Mouse (Mus musculus): Measurements from ENCODE around the gene B9d2. TPM values are rescaled to one million over a fixed set of nuclear protein-coding genes. Genes with fewer than 3 reads are reported as not detected.

Gene B9d2
- total RNA-seq, 2 experiments from 2014 or later: 10.2 to 10.8 TPM

DNA sequence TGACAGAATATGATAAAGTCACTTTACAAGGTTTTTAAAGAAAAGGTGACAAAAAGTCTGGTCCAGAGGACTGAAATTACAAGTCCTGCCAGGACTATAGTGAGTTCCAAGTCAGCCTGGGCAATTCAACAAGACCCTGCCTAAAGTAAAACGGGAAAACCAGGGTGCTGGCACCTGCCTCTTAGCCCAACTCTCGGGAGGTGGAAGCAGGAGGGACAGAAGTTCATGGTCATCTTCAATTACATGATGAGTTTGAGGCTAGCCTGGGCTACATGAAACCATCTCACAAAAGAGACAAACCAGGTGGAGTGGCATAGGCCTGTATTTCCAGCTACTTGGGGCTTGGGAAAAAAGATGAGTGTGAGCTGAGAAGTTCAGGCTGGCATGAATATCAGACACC is 8.9 kb upstream of the B9d2 start:
- intact Hi-C loops (cut with DNase I): no loop called here
- no peak for DNase-seq

DNA sequence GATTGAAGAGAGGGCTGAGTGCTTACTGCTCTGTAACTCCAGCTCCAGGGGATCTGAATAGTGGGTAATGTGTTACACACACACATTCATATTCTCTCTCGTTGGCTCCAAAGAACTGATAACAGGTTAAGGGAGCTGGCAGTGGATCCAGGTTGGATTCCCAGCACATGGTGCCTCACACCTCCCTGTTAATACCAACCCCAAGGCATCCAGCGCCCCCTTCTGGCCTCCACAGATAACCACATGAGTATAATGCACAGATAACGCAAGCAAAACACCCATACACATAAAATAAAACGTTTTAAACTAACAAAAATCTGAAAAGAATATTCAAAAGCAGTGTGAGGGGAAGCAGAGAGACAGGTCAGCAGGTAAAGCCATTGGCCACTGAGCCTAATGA is 8.1 kb upstream of the B9d2 start:
- no peak for DNase-seq
- intact Hi-C loops (cut with DNase I): no loop called here

DNA sequence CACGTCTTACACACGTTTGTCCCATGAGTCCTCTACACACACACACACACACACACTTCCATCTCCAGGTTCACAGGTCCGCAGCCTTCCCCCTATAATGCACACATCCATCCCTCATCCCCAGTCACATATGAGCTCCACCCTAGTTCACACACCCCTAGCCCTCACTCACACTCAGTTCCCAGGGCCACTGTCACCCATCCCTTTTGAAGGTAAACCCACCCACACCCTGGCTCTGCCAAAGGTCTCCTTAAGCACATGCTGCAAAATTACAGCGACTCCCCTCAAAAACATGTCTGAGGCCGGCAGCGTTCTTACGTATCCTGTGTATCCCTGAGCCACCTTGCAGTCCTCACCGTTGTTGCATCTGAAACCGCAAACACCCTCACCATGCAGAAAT is 6.3 kb upstream of the B9d2 start:
- intact Hi-C loops (cut with DNase I): no loop called here
- no peak for DNase-seq

DNA sequence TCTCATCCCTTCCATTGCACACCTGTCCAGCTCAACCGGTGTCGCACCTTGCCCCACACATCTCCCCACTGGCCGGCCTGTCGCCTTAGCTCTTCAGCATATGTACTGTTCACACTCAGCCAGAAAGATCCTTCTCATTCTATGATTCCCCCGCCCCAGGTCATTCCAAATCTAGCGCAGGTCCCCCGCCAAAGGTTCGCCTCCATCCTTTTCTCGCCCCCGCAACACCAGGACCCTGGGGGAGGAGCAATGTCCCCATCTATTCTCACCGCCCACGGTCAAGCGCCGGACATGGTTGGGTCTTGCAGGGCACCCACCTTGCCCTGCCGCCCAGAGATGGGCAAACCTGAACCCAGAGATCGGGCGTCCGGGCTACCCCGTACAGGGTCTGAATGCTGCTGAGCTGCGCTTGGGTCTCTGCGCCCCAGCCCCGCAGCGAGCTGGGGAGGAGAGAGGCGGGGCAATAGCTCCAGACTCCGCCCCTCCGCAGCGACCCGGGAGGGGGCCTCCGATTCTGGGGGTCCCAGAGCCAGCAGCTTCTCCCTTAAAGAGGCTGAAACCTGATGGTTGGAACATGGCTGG is 5.8 kb upstream of the B9d2 start, which contains the start of gene Tmem91:
TSS of gene Tmem91 (minus strand) at position 448 of the 582 bp plus-strand sequence.
- intact Hi-C loops (cut with DNase I): no loop called here

DNA sequence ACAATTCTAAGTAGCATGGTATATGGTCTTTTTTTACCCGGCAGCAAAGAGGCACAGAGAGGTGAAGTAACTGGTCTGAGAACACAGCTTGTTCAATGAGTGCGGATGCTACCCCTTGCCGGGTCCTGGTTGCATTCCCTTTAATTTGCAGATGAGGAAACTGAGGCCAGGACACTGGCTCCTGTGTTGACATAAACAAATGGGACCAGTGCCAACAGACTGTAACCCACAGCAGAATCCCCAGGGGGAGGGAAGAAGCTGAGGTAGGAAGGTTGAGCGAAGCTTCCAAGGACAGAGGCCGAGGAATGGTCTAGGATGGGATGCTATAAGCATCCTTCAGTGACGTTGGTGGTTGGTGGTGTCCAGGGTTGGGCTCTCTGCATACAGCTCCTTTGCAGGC is 5.2 kb upstream of the B9d2 start:
- intact Hi-C loops (cut with DNase I): no loop called here
- DNase-seq: no peak

More for the DNA sequence above, 5.8 kb upstream of the B9d2 start, which contains the start of gene Tmem91:
- DNase-seq: no peak

DNA sequence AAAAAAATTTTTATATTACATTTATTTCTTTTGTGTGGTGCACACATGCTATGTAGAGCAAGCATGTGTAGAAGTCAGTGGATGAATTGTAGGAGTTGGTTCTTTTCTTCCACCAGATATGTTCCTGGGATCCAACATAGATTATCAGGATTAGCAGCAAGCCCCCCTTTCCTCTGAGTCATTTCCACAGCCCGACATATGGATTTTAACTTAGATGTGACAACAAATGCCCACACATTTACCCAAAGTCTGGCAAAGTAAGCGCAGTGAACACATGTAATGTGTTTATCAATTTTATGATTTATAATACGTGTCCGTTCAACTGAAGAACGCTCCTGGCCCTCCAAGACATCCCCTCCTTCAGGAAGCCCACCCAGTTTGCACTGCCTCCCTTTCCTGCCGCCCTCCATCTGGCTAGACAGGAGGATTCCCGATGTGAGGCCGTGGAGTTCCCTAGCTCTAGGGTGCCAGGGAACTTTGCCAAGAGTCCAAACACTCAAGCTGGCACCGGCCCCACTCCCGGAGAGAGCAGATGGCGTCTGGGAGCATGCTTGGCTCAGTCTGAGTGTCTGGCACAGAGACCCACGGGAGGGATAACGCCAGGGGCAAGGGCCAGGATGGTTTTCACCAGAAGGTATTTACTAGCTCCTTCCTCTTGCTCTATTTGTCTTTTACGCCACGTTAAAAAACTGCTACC is 4.3 kb upstream of the B9d2 start:
- peak; percentile 82 for DNase-seq
- intact Hi-C loops (cut with DNase I): loop anchor here (2.0 kb wide), 1 partner anchor 15 kb away; no protein-coding TSS in a partner anchor

DNA sequence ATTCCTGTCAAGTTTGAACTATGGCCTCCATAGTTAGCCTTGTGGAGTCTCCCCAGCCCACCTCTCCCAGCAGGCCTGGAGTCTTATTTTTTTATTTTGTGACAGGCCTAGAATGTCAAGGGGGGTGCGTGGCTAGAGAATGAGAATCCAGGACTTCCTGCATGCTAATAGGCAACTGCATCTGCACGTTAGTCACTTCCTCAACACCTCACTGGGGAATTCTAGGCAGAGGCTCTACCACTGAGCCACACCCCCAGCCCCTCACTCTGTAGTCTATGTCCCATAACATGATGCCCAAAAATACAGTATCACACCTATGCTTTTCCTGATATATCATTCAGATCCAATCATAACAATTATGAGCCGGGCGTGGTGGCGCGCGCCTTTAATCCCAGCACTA is 3.6 kb upstream of the B9d2 start:
- no peak for DNase-seq
- intact Hi-C loops (cut with DNase I): loop anchor here (2.0 kb wide), 1 partner anchor 16 kb away; no protein-coding TSS in a partner anchor

DNA sequence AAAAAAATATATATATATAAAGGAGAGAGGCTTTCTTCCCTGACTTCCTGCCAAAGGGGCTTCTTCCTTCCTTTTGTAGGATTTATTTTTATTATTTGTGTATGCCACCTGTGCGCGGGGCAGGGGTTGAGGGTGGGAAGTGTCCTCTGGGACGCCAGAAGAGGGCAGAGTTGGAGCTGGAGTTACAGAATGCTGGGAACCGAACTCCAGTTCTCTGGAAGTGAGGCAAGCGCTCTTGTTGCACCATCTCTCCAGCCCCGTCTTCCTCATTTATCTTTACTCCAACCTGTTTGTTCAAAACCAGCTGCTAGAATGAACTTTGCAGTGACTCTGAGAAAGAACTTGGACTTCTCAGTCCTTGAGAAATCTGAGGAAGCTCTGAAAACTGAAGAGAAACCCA is 609 bp upstream of the B9d2 start:
- intact Hi-C loops (cut with DNase I): no loop called here
- DNase-seq: no peak

DNA sequence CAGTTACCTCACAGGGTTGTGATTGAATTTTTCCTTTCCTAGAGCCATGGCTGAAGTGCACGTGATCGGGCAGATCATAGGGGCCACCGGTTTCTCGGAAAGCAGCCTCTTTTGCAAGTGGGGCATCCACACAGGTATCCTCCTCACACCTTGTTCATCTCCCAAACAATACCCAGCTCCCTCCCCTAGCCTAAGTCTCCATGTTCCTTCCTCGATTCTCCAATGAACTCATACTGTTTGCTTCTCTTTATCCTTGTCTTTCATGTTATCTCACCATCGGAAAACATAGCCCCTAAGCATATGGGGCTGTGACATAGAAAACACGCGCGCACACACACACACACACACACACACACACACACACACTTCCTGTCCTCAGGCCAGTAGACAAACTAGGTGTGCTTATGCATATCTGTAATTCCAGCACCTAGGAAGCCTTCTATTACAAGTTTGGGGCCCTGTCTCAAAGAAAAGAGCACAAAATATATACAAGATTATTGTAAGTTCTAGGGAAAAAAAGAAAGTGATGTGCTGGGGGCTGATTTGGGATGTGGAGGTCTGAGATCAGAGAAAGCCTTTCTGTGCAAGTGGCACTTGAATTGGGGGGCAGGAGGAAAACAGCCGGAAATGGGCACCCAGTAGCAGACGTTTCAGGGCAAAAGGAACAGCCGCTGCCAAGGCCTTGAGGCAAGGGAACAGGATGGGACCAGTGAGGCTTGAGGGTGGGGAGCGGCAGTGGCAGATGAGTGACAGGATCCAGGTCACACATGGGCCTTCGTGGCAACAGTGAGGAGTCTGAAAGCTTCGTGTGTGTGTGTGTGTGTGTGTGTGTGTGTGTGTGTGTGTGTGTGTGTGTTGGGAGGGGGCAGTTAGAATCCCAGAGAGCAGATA is 1.0 kb downstream of the B9d2 start:
- no peak for DNase-seq
- intact Hi-C loops (cut with DNase I): no loop called here

DNA sequence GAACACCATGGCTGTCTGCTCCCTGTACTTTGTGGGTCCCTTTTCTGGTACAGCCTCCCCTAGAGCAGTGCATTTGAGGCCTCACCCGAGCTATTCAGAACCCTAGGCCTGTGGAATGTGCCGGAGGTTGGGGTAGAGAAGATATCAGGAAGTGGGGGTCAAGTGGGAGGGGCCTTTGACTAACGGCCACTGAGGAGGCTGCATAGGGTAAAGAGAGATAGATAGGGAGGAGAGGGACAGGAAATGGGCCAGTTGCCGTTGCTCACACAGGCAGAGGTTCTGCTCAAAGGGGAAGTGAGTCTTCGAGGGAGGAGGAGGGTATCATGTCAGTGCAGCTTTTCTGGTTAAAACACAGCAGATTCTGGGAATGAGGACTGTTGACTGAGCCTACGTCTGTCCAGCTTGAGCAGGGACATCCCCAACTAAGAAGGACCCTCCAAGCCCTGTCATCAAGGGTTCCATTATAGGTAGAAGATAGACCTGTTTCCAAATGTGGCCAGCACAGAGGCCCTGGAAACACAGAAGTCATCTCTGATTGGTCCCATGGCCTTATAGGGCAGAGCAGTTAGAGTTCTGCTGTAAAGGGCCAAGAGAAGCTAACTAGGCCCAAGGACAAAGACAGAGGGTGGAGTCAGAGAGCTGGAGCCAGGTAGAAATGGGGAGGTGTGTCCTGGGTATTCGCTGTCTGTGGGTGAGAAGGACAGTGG is 3.0 kb downstream of the B9d2 start:
- intact Hi-C loops (cut with DNase I): no loop called here
- no peak for DNase-seq

DNA sequence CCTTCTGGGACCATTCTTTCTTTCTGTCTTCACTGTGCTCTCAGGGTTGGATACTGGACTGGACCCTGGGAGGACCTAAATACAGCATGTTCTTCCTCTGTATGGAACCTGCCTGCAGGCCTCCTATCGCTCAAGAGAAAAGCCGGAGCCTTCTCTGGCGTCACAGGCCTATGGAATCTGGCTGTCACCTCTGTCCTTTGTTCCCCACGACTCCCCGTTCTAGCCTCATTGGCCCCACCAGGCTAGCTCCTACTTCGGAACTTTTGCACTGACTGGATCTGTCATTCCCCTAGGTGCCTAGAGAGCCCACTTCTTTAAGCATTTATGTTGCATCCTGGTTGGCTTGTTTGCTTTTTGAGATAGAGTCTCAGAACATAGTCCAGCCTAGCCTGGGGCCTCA is 4.1 kb downstream of the B9d2 start:
- intact Hi-C loops (cut with DNase I): no loop called here

DNA sequence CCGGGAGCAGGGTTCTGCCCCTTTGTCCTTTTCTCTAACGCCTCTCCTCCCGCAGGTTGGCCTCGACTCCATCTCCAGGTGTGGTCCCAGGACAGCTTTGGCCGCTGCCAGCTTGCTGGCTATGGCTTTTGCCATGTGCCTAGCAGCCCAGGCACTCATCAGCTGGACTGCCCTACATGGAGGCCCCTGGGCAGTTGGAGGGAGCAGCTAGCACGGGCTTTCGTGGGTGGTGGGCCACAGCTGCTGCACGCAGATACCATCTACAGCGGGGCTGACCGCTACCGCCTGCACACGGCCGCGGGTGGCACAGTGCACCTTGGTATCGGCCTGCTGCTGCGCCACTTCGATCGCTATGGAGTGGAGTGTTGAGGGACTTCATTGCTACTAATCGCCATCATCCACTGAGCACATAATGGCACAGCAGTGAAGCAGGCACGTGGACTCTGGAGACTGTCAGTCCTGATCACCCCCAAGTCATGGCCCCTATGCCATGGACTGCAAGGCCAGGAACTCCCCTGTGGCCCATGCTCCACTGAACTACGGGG is 5.4 kb downstream of the B9d2 start:
- DNase-seq: no peak
- intact Hi-C loops (cut with DNase I): no loop called here

More for the DNA sequence above, 4.1 kb downstream of the B9d2 start:
- DNase-seq: no peak

DNA sequence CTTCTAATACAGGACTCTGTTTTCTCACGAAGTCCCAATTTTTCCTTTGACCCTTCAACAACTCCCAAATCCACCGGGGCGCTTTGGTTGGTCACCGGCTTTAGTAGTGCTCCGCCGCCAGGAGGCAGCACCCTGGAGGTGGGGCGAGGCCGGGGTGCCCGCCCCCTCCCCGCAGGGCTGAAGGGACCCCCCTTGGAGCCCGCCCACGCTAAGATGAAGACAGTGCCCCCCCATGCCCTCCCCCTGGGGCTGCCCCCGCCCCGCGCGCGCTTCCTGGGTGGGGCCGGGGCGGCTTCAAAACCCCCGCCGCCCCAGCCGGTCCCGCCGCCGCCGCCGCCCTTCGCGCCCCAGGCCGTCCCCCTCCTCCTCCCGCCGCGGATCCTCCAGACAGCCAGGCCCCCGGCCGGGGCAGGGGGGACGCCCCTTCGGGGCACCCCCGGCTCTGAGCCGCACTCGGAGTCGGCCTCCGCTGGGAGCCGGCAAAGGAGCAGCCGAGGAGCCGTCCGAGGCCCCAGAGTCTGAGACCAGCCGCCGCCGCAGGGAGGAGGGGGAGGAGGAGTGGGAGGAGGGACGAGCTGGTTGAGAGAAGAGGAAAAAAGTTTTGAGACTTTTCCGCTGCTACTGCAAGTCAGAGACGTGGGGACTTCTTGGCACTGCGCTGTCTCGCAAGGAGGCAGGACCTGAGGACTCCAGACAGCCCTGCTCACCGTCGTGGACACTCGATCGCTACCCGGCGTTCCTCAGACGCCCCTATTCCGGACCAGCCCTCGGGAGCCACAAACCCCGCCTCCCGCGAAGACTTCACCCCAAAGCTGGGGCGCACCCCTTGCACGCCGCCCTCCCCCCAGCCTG is 6.3 kb downstream of the B9d2 start, which contains the start of gene Tgfb1:
TSS of gene Tgfb1 (plus strand) at position 323 of the 852 bp plus-strand sequence.
- peak; percentile 85 to 91 for DNase-seq
- intact Hi-C loops (cut with DNase I): loop anchor here (1.0 kb wide), 1 partner anchor 31 kb away; no protein-coding TSS in a partner anchor

DNA sequence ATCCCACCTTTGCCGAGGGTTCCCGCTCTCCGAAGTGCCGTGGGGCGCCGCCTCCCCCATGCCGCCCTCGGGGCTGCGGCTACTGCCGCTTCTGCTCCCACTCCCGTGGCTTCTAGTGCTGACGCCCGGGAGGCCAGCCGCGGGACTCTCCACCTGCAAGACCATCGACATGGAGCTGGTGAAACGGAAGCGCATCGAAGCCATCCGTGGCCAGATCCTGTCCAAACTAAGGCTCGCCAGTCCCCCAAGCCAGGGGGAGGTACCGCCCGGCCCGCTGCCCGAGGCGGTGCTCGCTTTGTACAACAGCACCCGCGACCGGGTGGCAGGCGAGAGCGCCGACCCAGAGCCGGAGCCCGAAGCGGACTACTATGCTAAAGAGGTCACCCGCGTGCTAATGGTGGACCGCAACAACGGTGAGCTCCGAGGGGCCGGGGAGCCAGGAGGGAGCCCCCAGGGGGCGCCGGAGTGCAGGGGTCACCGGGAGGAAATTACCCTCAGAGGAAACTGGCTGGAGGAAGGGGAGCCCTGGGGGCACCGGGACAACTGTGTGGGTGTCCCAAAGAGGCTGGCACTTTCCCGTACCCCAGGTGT is 7.3 kb downstream of the B9d2 start:
- peak; percentile 77 to 81 for DNase-seq
- intact Hi-C loops (cut with DNase I): loop anchor here (1.0 kb wide), 1 partner anchor 30 kb away; no protein-coding TSS in a partner anchor

DNA sequence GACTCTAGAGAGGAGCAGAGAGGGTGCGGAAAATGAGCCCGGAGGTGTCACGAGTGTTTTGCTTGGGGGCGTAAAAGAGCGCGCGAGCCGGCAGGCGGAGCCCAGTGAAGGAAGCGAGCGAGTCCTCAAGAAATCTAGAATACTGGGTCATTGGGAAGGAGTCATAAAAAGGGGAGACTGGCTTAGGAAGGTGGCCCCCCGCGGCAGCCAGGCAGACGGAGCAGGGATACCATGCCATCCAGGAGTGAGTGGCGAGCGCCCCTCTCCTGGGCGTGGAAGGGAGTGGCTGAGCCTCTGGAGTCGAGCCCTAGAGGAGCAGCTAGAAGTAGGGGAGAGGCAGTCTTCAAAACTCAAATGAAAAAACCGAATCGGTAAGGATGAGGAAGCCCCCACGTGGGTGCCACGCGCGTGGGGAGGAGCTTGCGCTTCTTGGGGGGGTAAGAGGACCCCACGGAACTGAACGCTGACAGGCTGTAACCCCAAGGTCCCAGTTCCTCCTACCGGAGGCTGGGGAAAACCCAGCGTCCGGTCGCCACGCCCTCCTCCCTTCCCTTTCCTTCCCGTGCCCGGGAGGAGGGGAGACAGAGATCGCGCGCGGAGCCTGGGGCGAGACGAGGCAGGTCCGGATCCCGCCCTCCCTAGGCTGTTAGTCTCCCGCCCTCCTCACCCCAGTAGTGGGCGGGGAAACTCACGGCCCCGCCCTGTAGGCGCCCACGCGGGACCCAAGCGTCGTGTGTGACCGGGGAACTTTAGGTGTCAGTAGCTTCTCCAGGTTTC is 8.4 kb downstream of the B9d2 start:
- intact Hi-C loops (cut with DNase I): loop anchor here (1.0 kb wide), 1 partner anchor 17 kb away; no protein-coding TSS in a partner anchor
- DNase-seq: peak; percentile 76 to 80

DNA sequence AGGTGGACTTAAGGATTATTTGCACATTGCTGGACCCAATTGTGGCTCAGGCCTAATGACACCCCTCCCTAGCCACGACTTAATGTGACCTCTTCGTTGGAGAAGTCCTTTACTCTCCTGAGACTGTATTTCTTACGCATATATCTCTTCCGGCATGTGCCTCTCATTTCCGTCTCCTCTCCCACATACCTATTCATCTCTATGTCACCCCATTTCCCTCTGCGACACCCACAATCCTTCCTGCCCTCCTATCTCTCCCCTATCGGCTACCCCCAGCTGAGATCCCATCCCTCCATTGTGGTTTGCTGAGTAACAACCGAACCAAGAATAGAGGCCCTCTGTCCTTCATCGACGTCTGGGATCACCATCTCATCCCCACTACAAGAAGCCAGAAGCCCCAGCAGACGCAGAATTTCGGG is 9.0 kb downstream of the B9d2 start:
- intact Hi-C loops (cut with DNase I): loop anchor here (1.0 kb wide), 1 partner anchor 17 kb away; no protein-coding TSS in a partner anchor
- no peak for DNase-seq

DNA sequence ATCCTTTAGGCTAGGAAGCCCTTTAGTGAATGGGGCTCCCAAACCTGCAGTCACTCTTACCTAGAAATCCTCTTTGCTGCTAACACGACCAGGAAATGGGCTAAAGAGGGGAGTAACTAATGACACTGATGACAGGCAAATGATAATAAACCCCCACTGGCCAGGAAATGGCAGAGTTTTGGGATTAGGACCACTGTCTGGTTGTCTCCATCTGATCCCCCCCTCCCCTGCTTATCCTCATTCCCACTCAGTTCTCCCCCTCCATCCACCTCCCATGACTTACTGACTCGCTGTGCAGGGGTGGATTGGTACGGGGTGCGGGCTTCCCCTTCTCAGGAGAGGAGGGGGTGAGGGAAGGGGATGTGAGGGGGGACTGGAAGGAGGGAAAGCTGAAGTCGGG is 9.5 kb downstream of the B9d2 start:
- no peak for DNase-seq
- intact Hi-C loops (cut with DNase I): no loop called here

DNA sequence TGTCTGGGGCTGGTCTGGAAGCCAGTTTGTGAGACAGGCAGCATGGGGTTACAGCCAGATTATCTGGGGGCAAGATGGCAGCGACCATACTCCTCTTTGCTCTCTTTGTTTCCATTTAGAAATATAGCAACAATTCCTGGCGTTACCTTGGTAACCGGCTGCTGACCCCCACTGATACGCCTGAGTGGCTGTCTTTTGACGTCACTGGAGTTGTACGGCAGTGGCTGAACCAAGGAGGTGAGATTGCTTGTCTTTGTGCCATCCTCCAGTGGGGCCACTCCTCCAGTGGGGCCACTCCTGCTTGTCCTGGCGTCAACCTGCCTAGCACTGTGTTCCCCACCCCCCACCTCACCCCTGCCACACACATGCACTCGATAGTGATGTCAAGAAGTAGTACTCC is 13.5 kb downstream of the B9d2 start:
- intact Hi-C loops (cut with DNase I): no loop called here
- no peak for DNase-seq
